Mouse (Mus musculus) stomach, embryonic 14.5 days (tissue): ENCODE data around the gene Fut1. TPM values are rescaled to one million over a fixed set of nuclear protein-coding genes. Genes with fewer than 3 reads are reported as not detected.

Source experiments
- ATAC-seq: fragments of 200-750 bp; cut with Nextera tagmentation; 2 replicates; pipeline ENCODE4 v1.8.0; 2017; ENCODE audit warnings: low read depth, moderate TSS enrichment; ENCODE audit not compliant: insufficient number of reproducible peaks, insufficient read depth, low FRiP score
- H3K27ac ChIP-seq: fragments of 300-500 bp; sonication (generic); 2 replicates; pipeline ENCODE4 v1.5.1; 2014; ENCODE audit warnings: mild to moderate bottlenecking, low read length, moderate library complexity, mixed read lengths
- H3K27me3 ChIP-seq: fragments of 300-500 bp; sonication (generic); 2 replicates; pipeline ENCODE4 v1.6.1; 2014; ENCODE audit warnings: low read length, control low read depth, mixed read lengths; ENCODE audit not compliant: control insufficient read depth, insufficient read depth
- H3K36me3 ChIP-seq: fragments of 300-500 bp; sonication (generic); 2 replicates; pipeline ENCODE4 v1.6.1; 2014; ENCODE audit warnings: mild to moderate bottlenecking, control low read depth, low read length, moderate library complexity, mixed read lengths; ENCODE audit not compliant: control insufficient read depth, insufficient read depth
- H3K4me1 ChIP-seq: fragments of 300-500 bp; sonication (generic); 2 replicates; pipeline ENCODE4 v1.6.1; 2014; ENCODE audit warnings: low read length, control low read depth, mixed read lengths; ENCODE audit not compliant: control insufficient read depth, insufficient read depth
- H3K4me2 ChIP-seq: fragments of 300-500 bp; sonication (generic); replicated peaks from 2 replicates; pipeline ENCODE4 v1.6.1; 2014; ENCODE audit warnings: low read depth, low read length, control low read depth
- H3K4me3 ChIP-seq: fragments of 300-500 bp; sonication (generic); 2 replicates; pipeline ENCODE4 v1.5.1; 2014; ENCODE audit warnings: low read depth, low read length, control low read depth
- H3K9ac ChIP-seq: fragments of 300-500 bp; sonication (generic); replicated peaks from 2 replicates; pipeline ENCODE4 v1.6.1; 2014; ENCODE audit warnings: low read depth, mild to moderate bottlenecking, control low read depth, low read length, moderate library complexity, mixed read lengths
- H3K9me3 ChIP-seq: fragments of 300-500 bp; sonication (generic); 2 replicates; pipeline ENCODE4 v1.6.1; 2016; ENCODE audit warnings: low read depth, low read length, control low read depth; ENCODE audit not compliant: control insufficient read depth
- WGBS: fragments of 180-500 bp; shearing (Covaris S2); extraction: QIAGEN DNeasy Blood & Tissue Kit; methylation state at CpG from one replicate; pipeline ENCODE4 v1.1.7; 2014; 5-methylcytosine and 5-hydroxymethylcytosine counted together
- polyA plus RNA-seq: library from polyadenylated mRNA; unstranded; fragments of >200 nt; fragmentation: Nextera tagmentation; extraction: Ambion mirVana; gene quantifications from 2 replicates; pipeline ENCODE4 v1.2.1, GENCODE M21; 2014

Fut1 gene
- polyA plus RNA-seq, 1 experiment from 2014 or later, result 0.78 TPM

- 73% methylated on average over 7 of the region's 7 CpGs for WGBS
Observed at GRCm38 (mm10) chr7:45666161-45666560, 49.1 kb downstream of the Fut1 start, which contains the start of gene Fut2. TSS of gene Fut2 (minus strand) at chr7:45666394.

GRCm38 (mm10) chr7:45667761-45668160 lies 50.7 kb downstream of the Fut1 start:
- Histone ChIP-seq H3K27ac (no peak overlapping the region), H3K36me3 (no peaks in the 10 kb centered on the region), H3K9ac (no peak overlapping the region), H3K4me1 (peaks cover 18% of the 10 kb centered on the region; the same call in 1 of the 2 replicates), H3K4me3 (no peak overlapping the region), H3K27me3 (no peaks in the 10 kb centered on the region), H3K4me2 (no peak overlapping the region), H3K9me3 (no peaks in the 10 kb centered on the region)
- WGBS, result 76% methylated on average over 14 of the region's 14 CpGs
- ATAC-seq, result no peak

More at GRCm38 (mm10) chr7:45666161-45666560, 49.1 kb downstream of the Fut1 start, which contains the start of gene Fut2:
- Histone ChIP-seq H3K4me1 (peaks cover 18% of the 10 kb centered on the region; the same call in 1 of the 2 replicates), H3K4me2 (peak within 1 kb of the TSS; percentile 14; the same call in 1 of the 2 replicates), H3K27ac (no peak within 1 kb of the TSS), H3K9ac (no peak within 1 kb of the TSS), H3K9me3 (no peaks in the 10 kb centered on the region), H3K36me3 (no peaks in the 10 kb centered on the region), H3K27me3 (no peaks in the 10 kb centered on the region), H3K4me3 (no peak within 1 kb of the TSS)
- ATAC-seq, result 0 out of 2 replicates have a peak, but pooled peaks have one; percentile 21

GRCm38 (mm10) chr7:45668921-45669320 lies 51.8 kb downstream of the Fut1 start:
- Histone ChIP-seq H3K9me3 (no peaks in the 10 kb centered on the region), H3K36me3 (no peaks in the 10 kb centered on the region), H3K4me3 (no peak overlapping the region), H3K4me2 (no peak overlapping the region), H3K4me1 (peaks cover 18% of the 10 kb centered on the region; the same call in 1 of the 2 replicates), H3K27ac (no peak overlapping the region), H3K9ac (no peak overlapping the region), H3K27me3 (no peaks in the 10 kb centered on the region)
- no peak for ATAC-seq
- WGBS, result 94% methylated on average over 9 of the region's 9 CpGs

Other genes with a start within 250 kb of the Fut1 start
- 4.2 and 5.1 TPM in 2 replicates for gene Lin7b, start 246.7 kb upstream of the Fut1 start, polyA plus RNA-seq
- 118 and 124 TPM in 2 replicates for gene Snrnp70, start 221.5 kb upstream of the Fut1 start, polyA plus RNA-seq
- not detected in 2 replicates for gene Kcna7, start 211.6 kb upstream of the Fut1 start, polyA plus RNA-seq
- 4.1 and 4.5 TPM in 2 replicates for gene Ntf5, start 203.6 kb upstream of the Fut1 start, polyA plus RNA-seq
- gene Lhb, start 196.5 kb upstream of the Fut1 start, polyA plus RNA-seq, result 0.52 TPM in 1 of 2 replicates, not detected in the other
- gene Gys1, start 182.4 kb upstream of the Fut1 start, polyA plus RNA-seq, result 32.7 and 35.3 TPM in 2 replicates
- gene Ruvbl2, start 179.2 kb upstream of the Fut1 start, polyA plus RNA-seq, result 132 and 135 TPM in 2 replicates
- gene Ftl1, start 157.4 kb upstream of the Fut1 start, polyA plus RNA-seq, result 4,275 and 4,681 TPM in 2 replicates
- 67.1 and 83.9 TPM in 2 replicates for gene Bax, start 150.4 kb upstream of the Fut1 start, polyA plus RNA-seq
- gene Tulp2, start 135.4 kb upstream of the Fut1 start, polyA plus RNA-seq, result 1.7 and 2.9 TPM in 2 replicates
- not detected in 2 replicates for gene Gm45808, start 130.5 kb upstream of the Fut1 start, polyA plus RNA-seq
- 2.7 and 3.4 TPM in 2 replicates for gene Dhdh, start 128.5 kb upstream of the Fut1 start, polyA plus RNA-seq
- 199 TPM in 2 replicates for gene Nucb1, start 106.9 kb upstream of the Fut1 start, polyA plus RNA-seq
- 12.7 and 18.3 TPM in 2 replicates for gene Ppp1r15a, start 91.0 kb upstream of the Fut1 start, polyA plus RNA-seq
- gene Plekha4, start 91.0 kb upstream of the Fut1 start, polyA plus RNA-seq, result 1.5 and 2.6 TPM in 2 replicates
- gene Hsd17b14, start 62.4 kb upstream of the Fut1 start, polyA plus RNA-seq, result 1.8 and 1.9 TPM in 2 replicates
- gene Bcat2, start 47.1 kb upstream of the Fut1 start, polyA plus RNA-seq, result 61.6 and 63.4 TPM in 2 replicates
- gene Fgf21, start 1.8 kb upstream of the Fut1 start, polyA plus RNA-seq, result 0.36 and 0.55 TPM in 2 replicates
- 0.23 and 0.62 TPM in 2 replicates for gene Izumo1, start 4.5 kb downstream of the Fut1 start, polyA plus RNA-seq
- gene Rasip1, start 10.2 kb downstream of the Fut1 start, polyA plus RNA-seq, result 6.2 and 7.8 TPM in 2 replicates
- 7.2 TPM in 2 replicates for gene Mamstr, start 22.7 kb downstream of the Fut1 start, polyA plus RNA-seq
- gene Fut2, start 49.1 kb downstream of the Fut1 start, polyA plus RNA-seq, result 5.7 and 6.1 TPM in 2 replicates
- 0.67 and 1.0 TPM in 2 replicates for gene Ntn5, start 66.7 kb downstream of the Fut1 start, polyA plus RNA-seq
- gene Sec1, start 77.1 kb downstream of the Fut1 start, polyA plus RNA-seq, result 4.8 and 5.7 TPM in 2 replicates
- 10.4 and 11.4 TPM in 2 replicates for gene Car11, start 82.6 kb downstream of the Fut1 start, polyA plus RNA-seq
- 6.4 and 6.7 TPM in 2 replicates for gene Dbp, start 87.8 kb downstream of the Fut1 start, polyA plus RNA-seq
- 1,227 and 1,272 TPM in 2 replicates for gene Rpl18, start 98.2 kb downstream of the Fut1 start, polyA plus RNA-seq
- 24.4 TPM in 2 replicates for gene Sphk2, start 100.7 kb downstream of the Fut1 start, polyA plus RNA-seq
- 3.1 and 4.1 TPM in 2 replicates for gene Fam83e, start 103.9 kb downstream of the Fut1 start, polyA plus RNA-seq
- 0.38 TPM in 1 of 2 replicates, not detected in the other for gene Spaca4, start 108.5 kb downstream of the Fut1 start, polyA plus RNA-seq
- 2.5 and 3.3 TPM in 2 replicates for gene Lmtk3, start 166.4 kb downstream of the Fut1 start, polyA plus RNA-seq
- gene Sult2b1, start 167.4 kb downstream of the Fut1 start, polyA plus RNA-seq, result 2.8 and 3.6 TPM in 2 replicates
- 89.3 and 92.6 TPM in 2 replicates for gene Cyth2, start 197.3 kb downstream of the Fut1 start, polyA plus RNA-seq
- gene Kcnj14, start 207.5 kb downstream of the Fut1 start, polyA plus RNA-seq, result 1.3 and 1.4 TPM in 2 replicates
- 62.7 and 69.6 TPM in 2 replicates for gene Grwd1, start 213.7 kb downstream of the Fut1 start, polyA plus RNA-seq